Mouse (Mus musculus): ENCODE results near the gene Igsf9. TPM values are rescaled to one million over a fixed set of nuclear protein-coding genes. Genes with fewer than 3 reads are reported as not detected.

Gene Igsf9
- polyA plus RNA-seq, 1 experiment from 2014 or later, result 109 TPM

DNA sequence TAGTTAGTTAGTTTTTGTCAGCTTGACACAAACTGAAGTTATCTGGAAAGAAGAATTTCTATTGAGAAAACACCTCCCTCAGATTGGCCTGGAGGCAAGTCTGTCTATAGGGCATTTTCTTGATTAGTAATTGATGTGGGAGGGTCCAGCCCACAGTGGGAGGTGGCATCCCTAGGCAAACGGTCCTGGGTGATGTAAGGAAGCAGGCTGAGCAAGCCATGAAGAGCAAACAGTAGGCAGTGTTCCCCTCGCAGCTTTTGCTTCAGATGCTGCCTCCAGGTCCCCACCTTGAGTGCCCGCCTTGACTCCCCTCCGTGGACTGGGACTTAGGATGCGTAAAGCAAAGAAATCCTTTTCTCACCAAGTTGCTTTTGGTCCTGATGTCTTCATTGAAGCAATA is 27.6 kb downstream of the Igsf9 start:
- peaks cover 28% of the 10 kb centered on the region for H3K36me3 ChIP-seq (ENCODE audit: control insufficient read depth, insufficient read depth, low read length)
- no peaks in the 10 kb centered on the region for H3K9me3 ChIP-seq (ENCODE audit: control insufficient read depth, low read length)
- WGBS, result 78% methylated on average over 5 of the region's 5 CpGs
- no peaks in the 10 kb centered on the region for H3K27me3 ChIP-seq (replicated peaks; ENCODE audit: control insufficient read depth, insufficient read depth, low read length)
- H3K4me2 ChIP-seq (ENCODE audit: low read depth, low read length), result no peak overlapping the region
- H3K4me1 ChIP-seq (ENCODE audit: control insufficient read depth, insufficient read depth, low read length), result peaks cover 16% of the 10 kb centered on the region
- H3K27ac ChIP-seq (ENCODE audit: low read length), result no peak overlapping the region; the same call in 1 of the 2 replicates
- H3K4me3 ChIP-seq (ENCODE audit: low read length), result no peak overlapping the region
- ATAC-seq, result no peak
- no peak overlapping the region for H3K9ac ChIP-seq (ENCODE audit: low read depth, low read length)

DNA sequence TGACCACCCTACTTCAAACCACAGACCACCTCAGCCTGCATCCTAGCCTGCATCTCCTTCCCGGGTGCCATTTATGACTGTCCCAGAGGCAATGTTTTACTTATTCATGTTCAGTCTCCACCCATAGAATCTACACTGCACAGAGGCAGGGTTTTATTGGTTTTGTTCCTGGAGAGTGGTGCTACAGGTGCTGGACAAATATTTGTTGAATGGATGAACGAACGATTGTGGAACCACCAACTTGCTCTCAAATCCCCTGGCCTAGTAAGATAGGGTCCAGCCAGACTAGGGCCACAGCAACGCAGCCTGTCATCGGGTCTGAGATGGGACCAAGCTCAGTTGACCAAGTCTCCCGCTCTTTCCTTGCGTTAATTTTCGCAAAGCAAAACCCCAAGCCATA is 28.4 kb downstream of the Igsf9 start:
- Histone ChIP-seq H3K9me3 (ENCODE audit: control insufficient read depth, low read length) (no peaks in the 10 kb centered on the region), H3K27me3 (replicated peaks; ENCODE audit: control insufficient read depth, insufficient read depth, low read length) (no peaks in the 10 kb centered on the region), H3K4me3 (ENCODE audit: low read length) (peak overlapping the region; percentile 3; the same call in 1 of the 2 replicates), H3K27ac (ENCODE audit: low read length) (peak overlapping the region; percentile 56; the same call in 1 of the 2 replicates), H3K4me1 (ENCODE audit: control insufficient read depth, insufficient read depth, low read length) (peaks cover 15% of the 10 kb centered on the region), H3K4me2 (ENCODE audit: low read depth, low read length) (peak overlapping the region; percentile 30), H3K36me3 (ENCODE audit: control insufficient read depth, insufficient read depth, low read length) (peaks cover 26% of the 10 kb centered on the region), H3K9ac (ENCODE audit: low read depth, low read length) (no peak overlapping the region)
- peak; percentile 33 for ATAC-seq
- WGBS, result 37% methylated on average over 8 of the region's 8 CpGs

DNA sequence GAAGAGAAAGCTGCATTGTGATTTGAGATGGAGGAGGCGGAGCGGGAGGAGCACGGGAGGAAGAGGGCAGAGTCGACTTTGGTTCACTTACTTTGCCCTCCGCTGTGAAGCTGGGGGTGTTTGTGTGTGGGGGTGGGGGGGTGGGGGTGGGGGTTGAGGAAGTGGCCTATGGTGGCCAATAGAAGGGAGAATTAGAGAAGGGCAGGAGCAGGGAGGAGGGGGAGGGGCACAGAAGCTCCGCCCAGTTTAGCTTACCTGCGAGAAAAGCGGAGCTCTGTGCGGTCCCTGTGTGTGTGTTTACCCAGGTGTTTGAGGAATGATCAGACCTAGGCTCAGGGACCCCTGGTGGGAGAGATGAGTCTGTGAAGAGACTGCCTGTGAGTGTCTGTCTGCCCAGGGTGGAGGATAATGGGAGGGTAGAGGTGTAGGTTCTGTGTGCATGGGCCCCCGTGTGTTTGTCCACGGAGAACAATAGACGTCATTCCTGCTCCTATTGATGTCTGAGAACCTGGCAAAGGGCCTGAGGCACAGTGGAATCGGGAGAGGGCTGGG is 28.9 kb downstream of the Igsf9 start:
- no peak overlapping the region for H3K9ac ChIP-seq (ENCODE audit: low read depth, low read length)
- peaks cover 19% of the 10 kb centered on the region for H3K4me1 ChIP-seq (ENCODE audit: control insufficient read depth, insufficient read depth, low read length)
- H3K4me2 ChIP-seq (ENCODE audit: low read depth, low read length), result peak overlapping the region; percentile 30

DNA sequence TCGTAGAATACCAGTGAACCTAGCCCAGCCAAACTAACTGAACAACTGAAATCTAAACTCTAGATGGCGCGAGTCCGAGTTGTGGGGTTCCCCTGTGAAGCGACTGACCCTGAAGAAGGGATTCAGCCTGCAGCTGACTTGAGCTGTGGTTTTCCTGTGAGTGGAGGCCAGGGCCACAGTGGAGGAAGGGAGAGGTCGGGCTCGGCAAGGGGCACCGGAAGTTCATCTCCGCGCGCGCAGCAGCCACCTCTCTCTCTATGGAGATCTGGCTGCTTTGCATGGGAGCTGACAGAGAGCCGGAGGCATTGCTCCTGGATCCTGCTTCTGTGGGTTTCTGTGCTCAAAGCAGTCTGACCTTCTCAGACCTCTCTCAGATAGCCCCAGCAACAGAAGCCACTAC is 31.4 kb downstream of the Igsf9 start:
- peaks cover 1% of the 10 kb centered on the region; the same call in 1 of the 2 replicates for H3K36me3 ChIP-seq (ENCODE audit: control insufficient read depth, insufficient read depth, low read length)
- H3K27me3 ChIP-seq (replicated peaks; ENCODE audit: control insufficient read depth, insufficient read depth, low read length), result no peaks in the 10 kb centered on the region
- no peaks in the 10 kb centered on the region for H3K9me3 ChIP-seq (ENCODE audit: control insufficient read depth, low read length)
- ATAC-seq, result no peak
- peak overlapping the region; percentile 26 for H3K27ac ChIP-seq (ENCODE audit: low read length)
- H3K9ac ChIP-seq (ENCODE audit: low read depth, low read length), result 0 out of 2 replicates have a peak overlapping the region, but pooled peaks have one; percentile 18
- H3K4me2 ChIP-seq (ENCODE audit: low read depth, low read length), result peak overlapping the region; percentile 26
- no peak overlapping the region for H3K4me3 ChIP-seq (ENCODE audit: low read length)
- H3K4me1 ChIP-seq (ENCODE audit: control insufficient read depth, insufficient read depth, low read length), result peaks cover 19% of the 10 kb centered on the region
- WGBS, result 23% methylated on average over 13 of the region's 13 CpGs

More for the DNA sequence above, 28.9 kb downstream of the Igsf9 start:
- Histone ChIP-seq H3K9me3 (ENCODE audit: control insufficient read depth, low read length) (no peaks in the 10 kb centered on the region), H3K27me3 (replicated peaks; ENCODE audit: control insufficient read depth, insufficient read depth, low read length) (no peaks in the 10 kb centered on the region), H3K4me3 (ENCODE audit: low read length) (peak overlapping the region; percentile 3; the same call in 1 of the 2 replicates), H3K36me3 (ENCODE audit: control insufficient read depth, insufficient read depth, low read length) (peaks cover 22% of the 10 kb centered on the region), H3K27ac (ENCODE audit: low read length) (peak overlapping the region; percentile 56; the same call in 1 of the 2 replicates)
- WGBS, result 24% methylated on average over 13 of the region's 13 CpGs
- peak; percentile 47 for ATAC-seq

DNA sequence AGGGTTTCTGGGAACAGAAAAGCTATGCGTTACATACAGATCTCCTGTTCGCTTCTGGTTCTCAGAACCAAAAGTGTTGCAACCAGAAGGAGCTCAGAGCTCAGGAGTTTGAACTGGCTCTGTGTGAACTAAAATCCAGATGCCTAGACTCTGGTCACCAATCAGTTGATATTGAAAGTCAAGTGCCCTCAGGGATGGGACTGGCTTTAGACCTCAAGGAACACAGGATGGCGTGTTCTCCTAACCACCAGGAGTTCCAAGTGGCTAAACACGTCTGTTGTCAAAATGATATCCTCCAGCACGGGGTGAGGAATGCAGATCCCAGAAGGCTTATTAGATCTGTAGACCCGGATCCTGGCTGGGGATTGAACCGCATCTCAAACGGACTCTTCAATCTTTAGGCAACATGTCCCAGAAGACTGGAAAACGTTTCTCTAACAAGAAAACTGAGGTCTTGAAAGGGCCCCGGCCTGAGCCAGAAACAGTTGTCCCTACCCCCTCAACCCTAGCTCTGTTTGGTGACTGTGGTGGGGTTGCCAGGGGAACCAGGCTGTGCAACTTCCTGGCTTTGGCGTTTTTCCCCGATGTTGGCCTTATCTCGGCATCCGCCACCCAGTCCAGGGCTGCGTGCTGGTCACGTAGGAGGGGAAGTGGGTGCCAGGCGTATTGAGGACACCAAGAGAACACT is 32.1 kb downstream of the Igsf9 start:
- Histone ChIP-seq H3K27me3 (replicated peaks; ENCODE audit: control insufficient read depth, insufficient read depth, low read length) (no peaks in the 10 kb centered on the region), H3K4me2 (ENCODE audit: low read depth, low read length) (no peak overlapping the region), H3K27ac (ENCODE audit: low read length) (peak overlapping the region; percentile 63), H3K36me3 (ENCODE audit: control insufficient read depth, insufficient read depth, low read length) (no peaks in the 10 kb centered on the region), H3K4me1 (ENCODE audit: control insufficient read depth, insufficient read depth, low read length) (peaks cover 19% of the 10 kb centered on the region), H3K9me3 (ENCODE audit: control insufficient read depth, low read length) (no peaks in the 10 kb centered on the region), H3K4me3 (ENCODE audit: low read length) (no peak overlapping the region), H3K9ac (ENCODE audit: low read depth, low read length) (no peak overlapping the region)
- ATAC-seq, result no peak
- WGBS, result 64% methylated on average over 17 of the region's 17 CpGs

DNA sequence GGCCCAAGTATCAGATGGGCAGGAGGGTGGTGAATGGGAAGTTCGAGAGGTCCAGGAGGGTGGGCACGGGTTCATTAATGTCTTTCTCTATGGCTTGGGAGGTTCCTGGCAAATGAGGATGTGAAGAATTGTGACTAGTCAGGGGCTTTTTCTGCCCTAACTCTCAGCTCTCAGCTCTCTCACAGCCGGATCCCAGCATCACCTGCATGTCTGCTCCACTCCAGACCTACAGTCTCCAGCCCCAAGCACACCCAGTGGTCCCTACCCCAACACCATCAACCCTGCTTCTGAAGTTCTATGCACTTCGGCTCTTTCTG is 32.6 kb downstream of the Igsf9 start:
- H3K36me3 ChIP-seq (ENCODE audit: control insufficient read depth, insufficient read depth, low read length), result no peaks in the 10 kb centered on the region
- no peak for ATAC-seq
- H3K9ac ChIP-seq (ENCODE audit: low read depth, low read length), result peak overlapping the region; percentile 41; the same call in 1 of the 2 replicates
- H3K27me3 ChIP-seq (replicated peaks; ENCODE audit: control insufficient read depth, insufficient read depth, low read length), result no peaks in the 10 kb centered on the region
- peaks cover 19% of the 10 kb centered on the region for H3K4me1 ChIP-seq (ENCODE audit: control insufficient read depth, insufficient read depth, low read length)
- H3K9me3 ChIP-seq (ENCODE audit: control insufficient read depth, low read length), result no peaks in the 10 kb centered on the region
- H3K4me2 ChIP-seq (ENCODE audit: low read depth, low read length), result no peak overlapping the region
- WGBS, result 74% methylated on average over 4 of the region's 4 CpGs
- H3K4me3 ChIP-seq (ENCODE audit: low read length), result no peak overlapping the region
- H3K27ac ChIP-seq (ENCODE audit: low read length), result peak overlapping the region; percentile 63

DNA sequence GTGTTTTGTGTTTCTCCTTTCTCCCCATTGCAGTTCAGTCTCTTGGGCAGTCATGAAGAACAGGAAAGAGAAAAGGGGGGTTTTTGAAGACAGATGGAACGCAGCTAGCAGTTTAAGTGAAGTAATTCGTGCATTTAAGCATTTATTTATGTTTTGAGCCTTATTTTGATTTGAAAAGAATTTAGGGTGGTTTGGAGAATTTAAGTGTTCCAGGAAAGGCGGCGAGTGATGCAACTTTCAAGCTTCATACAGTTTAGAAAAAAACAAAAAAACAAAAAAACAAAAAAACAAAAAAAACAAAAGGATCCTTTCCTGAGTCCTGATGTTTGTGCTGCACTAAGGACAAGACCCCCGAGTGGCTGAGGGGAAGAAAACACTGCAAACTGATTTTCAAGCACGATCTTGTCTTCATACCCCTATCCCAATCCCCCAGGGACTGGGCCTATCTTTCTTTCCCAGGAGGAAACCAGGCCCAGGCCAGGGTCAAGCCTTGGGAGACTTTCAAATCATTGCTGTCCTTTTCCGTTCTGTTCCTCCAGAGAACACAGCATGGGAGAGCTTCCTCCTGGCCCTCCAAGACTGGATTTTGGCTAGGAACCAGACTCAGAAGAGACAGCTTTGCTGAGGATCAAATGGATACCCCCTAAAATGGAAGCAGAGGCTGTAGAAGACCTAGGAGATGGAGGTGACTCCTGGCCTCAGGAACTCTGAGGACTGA is 33.1 kb downstream of the Igsf9 start:
- H3K27me3 ChIP-seq (replicated peaks; ENCODE audit: control insufficient read depth, insufficient read depth, low read length), result no peaks in the 10 kb centered on the region
- ATAC-seq, result no peak
- H3K4me2 ChIP-seq (ENCODE audit: low read depth, low read length), result no peak overlapping the region
- H3K4me1 ChIP-seq (ENCODE audit: control insufficient read depth, insufficient read depth, low read length), result peaks cover 19% of the 10 kb centered on the region
- no peak overlapping the region for H3K4me3 ChIP-seq (ENCODE audit: low read length)
- WGBS, result 73% methylated on average over 7 of the region's 7 CpGs
- H3K36me3 ChIP-seq (ENCODE audit: control insufficient read depth, insufficient read depth, low read length), result no peaks in the 10 kb centered on the region
- H3K9ac ChIP-seq (ENCODE audit: low read depth, low read length), result peak overlapping the region; percentile 41; the same call in 1 of the 2 replicates
- no peaks in the 10 kb centered on the region for H3K9me3 ChIP-seq (ENCODE audit: control insufficient read depth, low read length)
- H3K27ac ChIP-seq (ENCODE audit: low read length), result peak overlapping the region; percentile 63

DNA sequence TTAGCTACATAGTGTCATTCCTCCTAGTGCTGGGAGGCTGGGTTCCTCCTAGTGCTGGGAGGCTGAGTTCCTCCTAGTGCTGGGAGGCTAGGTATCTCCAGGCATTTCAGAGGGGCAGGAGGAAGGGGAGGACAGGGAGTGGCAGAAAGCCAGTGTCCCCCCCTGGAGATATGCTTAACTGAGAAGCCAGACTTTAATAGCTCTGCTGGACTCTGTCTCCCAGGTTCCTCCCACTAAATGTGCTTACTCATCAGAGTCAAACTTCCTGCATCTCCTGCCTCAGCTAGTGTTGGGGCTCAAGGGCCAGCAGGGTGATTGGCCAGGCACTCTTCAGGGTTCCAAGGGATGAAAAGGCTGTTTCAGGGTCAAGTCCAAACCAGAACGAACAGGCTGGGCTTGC is 33.8 kb downstream of the Igsf9 start:
- no peak overlapping the region for H3K9ac ChIP-seq (ENCODE audit: low read depth, low read length)
- 62% methylated on average over 1 of the region's 1 CpGs for WGBS
- peak overlapping the region; percentile 65 for H3K27ac ChIP-seq (ENCODE audit: low read length)
- no peaks in the 10 kb centered on the region for H3K27me3 ChIP-seq (replicated peaks; ENCODE audit: control insufficient read depth, insufficient read depth, low read length)
- H3K4me2 ChIP-seq (ENCODE audit: low read depth, low read length), result no peak overlapping the region
- peaks cover 26% of the 10 kb centered on the region for H3K4me1 ChIP-seq (ENCODE audit: control insufficient read depth, insufficient read depth, low read length)
- no peaks in the 10 kb centered on the region for H3K36me3 ChIP-seq (ENCODE audit: control insufficient read depth, insufficient read depth, low read length)
- ATAC-seq, result peak; percentile 81
- H3K9me3 ChIP-seq (ENCODE audit: control insufficient read depth, low read length), result no peaks in the 10 kb centered on the region
- H3K4me3 ChIP-seq (ENCODE audit: low read length), result no peak overlapping the region

DNA sequence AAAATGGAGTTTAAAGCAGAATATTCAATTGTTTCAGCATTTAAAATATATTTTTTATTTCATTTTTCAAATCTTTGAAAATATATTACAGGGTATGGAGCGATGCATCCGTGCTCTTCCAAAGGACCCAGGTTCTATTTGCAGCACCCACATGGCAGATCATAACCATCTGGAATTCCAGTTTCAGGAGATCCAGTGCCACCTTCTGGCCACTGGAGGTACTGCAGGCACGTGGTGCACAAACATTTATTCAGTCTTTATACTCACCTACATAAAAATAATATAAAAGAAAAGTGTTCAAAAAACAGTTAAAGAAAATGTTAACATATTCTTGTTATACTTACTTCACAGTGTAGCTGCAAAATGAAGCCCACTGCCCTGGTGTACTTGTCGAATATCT is 36.4 kb downstream of the Igsf9 start:
- Histone ChIP-seq H3K4me1 (ENCODE audit: control insufficient read depth, insufficient read depth, low read length) (peaks cover 31% of the 10 kb centered on the region), H3K27ac (ENCODE audit: low read length) (no peak overlapping the region), H3K36me3 (ENCODE audit: control insufficient read depth, insufficient read depth, low read length) (no peaks in the 10 kb centered on the region), H3K4me3 (ENCODE audit: low read length) (no peak overlapping the region), H3K9me3 (ENCODE audit: control insufficient read depth, low read length) (no peaks in the 10 kb centered on the region), H3K9ac (ENCODE audit: low read depth, low read length) (no peak overlapping the region), H3K4me2 (ENCODE audit: low read depth, low read length) (no peak overlapping the region), H3K27me3 (replicated peaks; ENCODE audit: control insufficient read depth, insufficient read depth, low read length) (no peaks in the 10 kb centered on the region)
- WGBS, result 77% methylated on average over 4 of the region's 4 CpGs
- no peak for ATAC-seq

Data from intestine, embryonic 16.5 days (tissue).